ENCODE assay signal across 28 mouse cellular contexts in the genomic region with DNA sequence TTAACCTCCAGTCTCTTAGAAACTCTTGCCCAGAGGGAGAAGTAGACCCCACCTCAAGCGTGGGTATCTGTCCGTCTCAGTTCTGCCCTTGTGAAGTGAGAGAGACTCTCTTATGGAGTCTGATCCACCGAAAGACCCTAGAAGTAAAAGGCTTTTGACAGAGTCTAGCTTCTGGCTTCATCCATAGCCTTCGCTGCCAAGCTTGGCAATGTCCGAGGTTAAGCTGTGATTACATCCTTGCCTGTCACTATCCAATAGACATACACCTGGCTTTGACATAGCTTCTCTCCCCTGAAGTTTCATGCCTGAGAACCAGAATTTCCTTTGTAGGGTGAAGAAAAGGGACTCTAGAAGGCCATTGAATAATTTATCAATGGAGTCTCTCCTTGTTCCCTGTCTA.
"Had no signal": no experiment of that assay in that cellular context is flagged by ENCODE, and none has a peak within 500 bp of the region (broad histone marks: within the 10 kb centered on the region; RNA-seq: fewer than 3 reads in every experiment).

No protein-coding gene starts in this region.

- H3K4me1 ChIP-seq: limb, embryonic 12.5 days; limb, embryonic 13.5 days; liver, embryonic 12.5 days; liver, embryonic 13.5 days; liver, embryonic 15.5 days; megakaryocyte, embryonic 14.5 days; midbrain, embryonic 10.5 days; midbrain, embryonic 12.5 days; midbrain, embryonic 13.5 days; midbrain, embryonic 15.5 days; neural tube, embryonic 12.5 days had no signal

- DNase-seq: left cerebral cortex, postnatal 4 days; liver; liver, embryonic 13.5 days; liver, postnatal 0 days; lung, adult 18-20 months; lung, adult 2 months; lung, embryonic 14.5 days; lung, postnatal 10 days; lung, postnatal 14 days; lung, postnatal 36 days; lung, postnatal 4 days; midbrain, embryonic 14.5 days had no signal

- H3K27me3 ChIP-seq: limb, embryonic 12.5 days; limb, embryonic 13.5 days; limb, embryonic 15.5 days; liver, embryonic 12.5 days; liver, embryonic 13.5 days; liver, embryonic 15.5 days; lung, embryonic 15.5 days; megakaryocyte, embryonic 14.5 days; midbrain, embryonic 12.5 days; midbrain, embryonic 13.5 days; midbrain, embryonic 15.5 days; neural tube, embryonic 12.5 days had no signal

- H3K9me3 ChIP-seq: limb, embryonic 10.5 days; limb, embryonic 12.5 days; limb, embryonic 13.5 days; limb, embryonic 15.5 days; liver, embryonic 12.5 days; liver, embryonic 13.5 days; liver, embryonic 15.5 days; lung, embryonic 15.5 days; midbrain, embryonic 10.5 days; midbrain, embryonic 12.5 days; midbrain, embryonic 13.5 days; midbrain, embryonic 15.5 days; neural tube, embryonic 12.5 days had no signal

- H3K27ac ChIP-seq: limb, embryonic 10.5 days; limb, embryonic 12.5 days; limb, embryonic 13.5 days; limb, embryonic 15.5 days; liver, embryonic 12.5 days; liver, embryonic 13.5 days; liver, embryonic 14.5 days; liver, embryonic 15.5 days; lung, embryonic 15.5 days; macrophage; midbrain, embryonic 10.5 days; midbrain, embryonic 12.5 days; midbrain, embryonic 13.5 days; midbrain, embryonic 15.5 days; neural tube, embryonic 12.5 days had no signal

- H3K36me3 ChIP-seq: limb, embryonic 10.5 days; limb, embryonic 12.5 days; limb, embryonic 13.5 days; limb, embryonic 15.5 days; liver, embryonic 12.5 days; liver, embryonic 13.5 days; liver, embryonic 15.5 days; lung, embryonic 15.5 days; midbrain, embryonic 10.5 days; midbrain, embryonic 12.5 days; midbrain, embryonic 13.5 days; midbrain, embryonic 15.5 days; neural tube, embryonic 12.5 days had no signal

- H3K4me3 ChIP-seq: limb, embryonic 10.5 days; limb, embryonic 12.5 days; limb, embryonic 13.5 days; limb, embryonic 15.5 days; liver, embryonic 12.5 days; liver, embryonic 13.5 days; liver, embryonic 15.5 days; lung, embryonic 15.5 days; megakaryocyte, embryonic 14.5 days; midbrain, embryonic 10.5 days; midbrain, embryonic 12.5 days; midbrain, embryonic 13.5 days; midbrain, embryonic 15.5 days; myocyte; neural tube, embryonic 12.5 days had no signal
